Mouse (Mus musculus) olfactory bulb, adult 2 months (tissue): ENCODE data around the gene Idh3b.
A peak's percentile ranks its signal among the peaks of the same experiment; 100 is the strongest.

Source experiments
- CTCF ChIP-seq: fragments of 200-500 bp; IDR thresholded peaks from 2 replicates; pipeline ENCODE4 v1.5.1; 2012; ENCODE audit warnings: low read depth, mild to moderate bottlenecking, low read length, moderate library complexity; ENCODE audit not compliant: insufficient read depth
- POLR2A ChIP-seq: fragments of 200-500 bp; IDR thresholded peaks from 2 replicates; pipeline ENCODE4 v1.6.1; 2012; ENCODE audit warnings: mild to moderate bottlenecking, low read depth, low read length, moderate library complexity; ENCODE audit not compliant: insufficient read depth

GRCm38 (mm10) chr2:130283854-130284654 is at the start of gene Idh3b:
- peak; percentile 65 for TF ChIP-seq POLR2A
- no peak for TF ChIP-seq CTCF
